Mouse (Mus musculus) thymus, postnatal 4 days (tissue): ENCODE data around the gene Slc7a1.

Source experiments
- DNase-seq: peaks from one replicate; pipeline ENCODE4 v3.0.0; 2021

The Slc7a1 gene

DNA sequence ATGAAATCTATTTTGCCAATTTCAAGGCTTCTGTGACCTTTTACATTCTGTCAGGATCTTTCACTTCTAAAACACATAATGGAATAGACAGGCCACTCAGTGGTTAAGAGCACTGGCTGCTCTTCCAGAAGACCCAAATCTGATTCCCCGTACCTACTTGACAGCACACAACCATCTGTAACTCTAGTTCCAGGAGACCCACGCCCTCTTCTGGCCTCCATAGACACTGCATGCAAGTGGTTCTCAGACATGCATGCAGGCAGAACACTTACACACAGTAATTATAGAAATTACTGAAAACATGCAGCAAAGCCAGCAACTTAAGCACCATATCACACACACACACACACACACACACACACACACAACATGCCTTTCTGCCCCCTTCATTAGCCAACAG is 87.3 kb downstream of the Slc7a1 start:
- peak; percentile 47 for DNase-seq

- peak; percentile 73 for DNase-seq
Measured at GRCm38 (mm10) chr5:148310790-148311189, 88.9 kb downstream of the Slc7a1 start.

DNA sequence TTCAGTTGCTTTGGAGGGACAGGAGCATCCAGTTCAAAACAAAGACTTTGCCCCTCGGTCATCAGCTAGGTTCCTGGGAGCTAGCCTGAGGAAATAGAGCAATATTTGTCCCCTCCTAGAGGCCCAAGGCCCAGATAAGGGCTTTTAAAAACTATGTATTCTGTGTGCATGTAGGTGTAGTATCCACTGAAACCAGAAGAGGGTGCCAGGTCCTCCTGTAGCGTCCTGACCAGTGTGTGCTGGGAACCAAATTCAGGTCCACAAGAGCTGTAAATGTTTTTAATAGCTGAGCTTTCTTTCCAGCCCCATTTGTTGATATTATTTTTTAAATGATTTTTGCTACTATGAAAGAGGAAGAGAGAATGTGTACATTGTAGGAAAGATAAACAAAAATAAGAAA is 95.6 kb downstream of the Slc7a1 start:
- DNase-seq: no peak

DNA sequence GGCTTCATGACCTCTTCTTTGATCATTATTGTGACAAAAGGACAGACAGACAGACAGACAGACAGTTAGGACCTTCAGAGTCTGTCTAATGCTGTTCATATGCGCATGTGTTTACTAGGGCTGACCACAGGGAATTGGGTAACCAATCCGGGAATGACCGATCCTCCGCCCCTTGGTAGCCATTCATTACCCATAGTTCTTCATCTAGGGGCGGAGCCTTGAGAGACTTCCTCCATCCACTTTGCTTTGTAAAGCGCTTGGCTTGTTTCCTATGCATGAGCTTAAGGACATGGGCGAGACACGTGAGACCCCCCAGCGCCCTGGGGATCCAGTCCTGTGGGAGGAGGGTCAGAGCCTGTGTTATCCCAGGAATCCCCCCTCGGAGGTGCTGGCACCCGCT is 96.7 kb downstream of the Slc7a1 start:
- DNase-seq: no peak

DNA sequence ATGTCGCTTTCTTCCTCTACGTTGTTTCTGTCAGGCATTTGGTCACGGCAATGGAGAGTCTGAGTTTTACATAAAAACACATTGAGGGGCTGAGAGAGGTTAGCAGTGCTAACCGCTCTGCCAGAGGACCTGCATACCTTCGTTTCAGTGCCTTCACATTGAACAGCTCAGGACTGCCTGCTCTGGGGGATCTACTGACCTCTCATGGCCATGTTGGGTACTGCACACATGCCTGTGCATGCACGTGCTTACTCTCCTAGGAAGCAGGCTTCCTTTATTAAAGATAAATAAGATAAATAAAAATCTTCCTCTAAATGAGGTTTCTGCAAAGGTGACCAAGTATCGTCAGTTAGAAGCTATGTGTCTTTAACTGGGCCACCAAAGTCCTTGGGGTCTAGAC is 106.4 kb downstream of the Slc7a1 start:
- DNase-seq: peak; percentile 77

- no peak for DNase-seq
Measured at GRCm38 (mm10) chr5:148292862-148293261, 106.8 kb downstream of the Slc7a1 start.

- no peak for DNase-seq
Measured at GRCm38 (mm10) chr5:148289951-148290350, 109.8 kb downstream of the Slc7a1 start.

- no peak for DNase-seq
Measured at GRCm38 (mm10) chr5:148288804-148289203, 110.9 kb downstream of the Slc7a1 start.

GRCm38 (mm10) chr5:148287529-148287928 is 112.2 kb downstream of the Slc7a1 start:
- DNase-seq: no peak

DNA sequence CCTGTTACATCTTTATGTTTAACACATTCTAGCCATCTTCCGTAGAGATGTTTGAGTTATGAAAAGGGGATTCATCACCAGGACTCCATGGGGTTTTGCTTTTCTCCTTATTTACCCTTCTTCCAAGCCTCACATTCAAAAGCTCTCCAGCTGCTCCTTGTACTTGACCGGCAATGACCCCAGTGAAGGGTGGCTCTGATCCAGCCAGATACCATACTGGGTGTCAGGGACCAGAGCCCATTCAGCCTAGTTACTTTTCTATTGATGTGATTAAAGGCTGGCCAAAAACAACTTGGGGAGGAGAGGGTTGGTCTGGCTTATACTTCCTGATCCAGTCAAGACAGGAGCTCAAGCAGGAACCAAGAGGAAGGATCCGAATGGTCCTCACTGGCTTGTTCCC is 116.1 kb downstream of the Slc7a1 start:
- DNase-seq: no peak

DNA sequence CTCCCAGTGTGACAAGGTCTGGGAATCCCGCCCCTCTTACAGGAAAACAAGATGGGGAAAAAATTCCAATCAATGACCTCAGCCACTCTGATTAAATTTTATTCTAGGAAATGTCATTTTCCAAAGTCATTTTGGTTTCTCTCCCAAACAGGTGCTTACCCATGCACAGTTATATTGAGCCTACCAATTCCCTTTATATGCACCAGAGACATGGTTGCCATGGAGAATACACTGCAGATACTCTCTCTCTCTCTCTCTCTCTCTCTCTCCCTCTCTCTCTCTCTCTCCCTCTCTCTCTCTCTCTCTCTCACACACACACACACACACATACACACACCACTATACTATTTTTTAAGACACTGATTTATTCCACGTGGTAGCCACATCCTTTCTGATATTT is 116.5 kb downstream of the Slc7a1 start:
- no peak for DNase-seq

DNA sequence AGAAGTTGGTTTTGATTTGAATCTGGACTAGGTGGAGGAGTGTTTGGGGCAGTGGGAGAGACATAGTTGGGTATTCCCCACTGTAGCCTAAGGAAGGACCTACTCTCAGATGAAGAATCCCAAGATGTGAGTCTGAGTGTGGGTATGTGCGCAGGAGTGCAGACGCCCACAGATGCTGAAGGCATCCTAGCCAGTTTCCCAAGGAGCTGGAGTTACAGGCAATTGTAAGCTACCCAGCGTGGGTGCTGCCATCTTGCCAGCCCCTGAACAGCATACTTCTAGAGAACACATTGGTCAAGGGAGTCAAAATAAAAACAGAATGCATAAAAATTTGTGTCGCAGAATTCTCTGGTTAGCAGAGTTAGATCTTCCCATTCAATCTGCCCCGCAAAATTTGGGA is 117.1 kb downstream of the Slc7a1 start:
- no peak for DNase-seq

- DNase-seq: no peak
Measured at GRCm38 (mm10) chr5:148282093-148282492, 117.6 kb downstream of the Slc7a1 start.

DNA sequence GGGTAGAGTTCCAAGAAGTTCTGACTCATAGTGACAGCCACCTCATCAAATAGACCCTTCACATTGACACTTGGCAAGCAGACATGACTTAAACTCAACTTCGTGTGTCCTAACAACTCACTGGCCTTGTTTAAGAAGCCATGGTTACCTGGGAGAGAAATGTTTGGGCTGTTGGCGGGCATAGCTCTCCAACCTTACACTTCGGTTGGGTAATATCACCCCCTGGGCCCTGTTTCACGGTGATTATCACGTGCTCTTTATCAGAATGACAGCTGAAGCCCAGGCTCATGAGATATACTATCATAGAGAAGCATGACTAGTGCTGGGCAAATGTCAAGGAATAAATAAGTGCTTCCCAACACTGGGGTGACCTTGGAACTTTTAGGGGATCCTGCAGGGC is 119.4 kb downstream of the Slc7a1 start:
- DNase-seq: no peak

GRCm38 (mm10) chr5:148278233-148278632 is 121.5 kb downstream of the Slc7a1 start:
- no peak for DNase-seq
